ENCODE assay signal across 10 mouse cellular contexts in the genomic region with DNA sequence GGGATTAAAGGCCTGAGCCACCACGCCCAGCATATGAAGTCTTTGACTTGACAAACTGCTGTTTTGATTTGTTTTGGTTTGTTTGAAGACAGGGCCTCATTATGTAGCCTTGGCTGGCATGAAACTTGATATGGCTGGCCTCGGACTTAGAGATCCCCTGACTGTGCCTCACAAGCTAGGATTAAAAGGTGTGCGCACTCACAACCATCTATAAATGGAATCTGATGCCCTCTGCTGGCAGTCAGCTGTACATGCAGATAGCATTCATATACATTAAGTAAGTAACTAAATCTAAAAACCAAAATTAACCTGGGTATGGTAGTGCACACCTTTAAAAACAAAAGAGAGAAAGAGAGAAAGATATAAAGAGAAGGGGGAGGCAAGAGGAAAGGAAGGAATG. TPM values are rescaled to one million over a fixed set of nuclear protein-coding genes. Genes with fewer than 3 reads are reported as not detected.
DNase-seq lines count a peak whose midpoint lies in the region; ATAC-seq and TF ChIP-seq lines count a peak whose summit lies in the region.
"Had no signal": no experiment of that assay in that cellular context is flagged by ENCODE, and none has a peak within 500 bp of the region (broad histone marks: within the 10 kb centered on the region; RNA-seq: fewer than 3 reads in every experiment).

No protein-coding gene starts in this region.

- H3K4me3 ChIP-seq in midbrain, embryonic 11.5 days (ENCODE audit: low read depth, low read length), result no peak overlapping the region
- H3K4me3 ChIP-seq in midbrain, embryonic 15.5 days, result no peak overlapping the region
- H3K4me3 ChIP-seq in bone marrow macrophage, adult 2 months (ENCODE audit: insufficient read depth, low read length), result no peak overlapping the region
- H3K4me3 ChIP-seq: hindbrain, embryonic 12.5 days had no signal

- no peak overlapping the region for H3K27ac ChIP-seq in midbrain, embryonic 11.5 days (ENCODE audit: low read depth, low read length)
- H3K27ac ChIP-seq in midbrain, embryonic 15.5 days, result no peak overlapping the region
- H3K27ac ChIP-seq in bone marrow macrophage, adult 2 months (ENCODE audit: insufficient read depth, low read depth, low read length), result no peak overlapping the region
- H3K27ac ChIP-seq: hindbrain, embryonic 12.5 days had no signal

- no peak overlapping the region for H3K9ac ChIP-seq in midbrain, embryonic 11.5 days (ENCODE audit: low read length)
- no peak overlapping the region for H3K9ac ChIP-seq in midbrain, embryonic 15.5 days
- H3K9ac ChIP-seq: hindbrain, embryonic 12.5 days had no signal

- no peaks in the 10 kb centered on the region for H3K36me3 ChIP-seq in midbrain, embryonic 11.5 days (ENCODE audit: control insufficient read depth, insufficient read depth, low read length)
- H3K36me3 ChIP-seq in midbrain, embryonic 15.5 days (replicated peaks), result no peaks in the 10 kb centered on the region
- H3K36me3 ChIP-seq: hindbrain, embryonic 12.5 days had no signal

- H3K4me1 ChIP-seq in midbrain, embryonic 11.5 days (ENCODE audit: control insufficient read depth, insufficient read depth, low read length), result no peaks in the 10 kb centered on the region
- H3K4me1 ChIP-seq in midbrain, embryonic 15.5 days, result no peaks in the 10 kb centered on the region
- H3K4me1 ChIP-seq in bone marrow macrophage, adult 2 months (ENCODE audit: control insufficient read depth, insufficient read depth, low read length), result no peaks in the 10 kb centered on the region
- H3K4me1 ChIP-seq: hindbrain, embryonic 12.5 days had no signal

- peak; percentile 40; the same call in 1 of the 2 replicates for TF ChIP-seq CTCF in bone marrow macrophage, adult 2 months (IDR thresholded peaks at IDR 0.05; ENCODE audit: low read depth, low read length)

- ATAC-seq in midbrain, embryonic 11.5 days (ENCODE audit: low FRiP score), result no peak
- no peak for ATAC-seq in midbrain, embryonic 15.5 days (replicated peaks)

- TF ChIP-seq POLR2A in bone marrow macrophage, adult 2 months (IDR thresholded peaks at IDR 0.05; ENCODE audit: borderline replicate concordance, low read depth, low read length), result no peak

- no peaks in the 10 kb centered on the region for H3K9me3 ChIP-seq in midbrain, embryonic 11.5 days (ENCODE audit: control insufficient read depth, low read length)
- H3K9me3 ChIP-seq in midbrain, embryonic 15.5 days, result no peaks in the 10 kb centered on the region
- H3K9me3 ChIP-seq: hindbrain, embryonic 12.5 days had no signal

- peak; percentile 43 for DNase-seq in embryo, embryonic 10 days (ENCODE audit: low spot score)
- DNase-seq in embryo, embryonic 9.5 days (ENCODE audit: extremely low spot score), result no peak
- peak; percentile 88 for DNase-seq in midbrain, embryonic 11.5 days (ENCODE audit: low spot score, missing footprints)
- DNase-seq in lung, postnatal 14 days, result peak; percentile 15
- DNase-seq in yolk sac, embryonic 10.5 days (ENCODE audit: low spot score), result no peak
- DNase-seq in layer of hippocampus, adult 9-10 months (ENCODE audit: low spot score), result no peak
- DNase-seq: spleen, adult 18-20 months had no signal

- WGBS in midbrain, embryonic 11.5 days, result 52% methylated on average over 3 of the region's 3 CpGs
- WGBS in midbrain, embryonic 15.5 days, result 46% methylated on average over 3 of the region's 3 CpGs

- H3K4me2 ChIP-seq in midbrain, embryonic 11.5 days, result no peak overlapping the region
- H3K4me2 ChIP-seq in midbrain, embryonic 15.5 days, result no peak overlapping the region
- H3K4me2 ChIP-seq: hindbrain, embryonic 12.5 days had no signal

- no peaks in the 10 kb centered on the region for H3K27me3 ChIP-seq in midbrain, embryonic 11.5 days (ENCODE audit: control insufficient read depth, insufficient read depth, low read length)
- H3K27me3 ChIP-seq in midbrain, embryonic 15.5 days (replicated peaks), result no peaks in the 10 kb centered on the region
- H3K27me3 ChIP-seq: hindbrain, embryonic 12.5 days had no signal

RNA-seq across cellular contexts. Expression of gene Ooep, which starts 7.4 kb away (rescaled TPM):
- 1.4 and 1.8 TPM in 2 replicates for polyA plus RNA-seq in midbrain, embryonic 11.5 days (2014; fragmentation: Nextera tagmentation; extraction: Ambion mirVana)
- polyA plus RNA-seq in midbrain, embryonic 15.5 days (2015; fragmentation: Nextera tagmentation; extraction: Ambion mirVana), result 6.3 and 6.5 TPM in 2 replicates
- not detected in 2 replicates for polyA plus RNA-seq in bone marrow macrophage, adult 2 months (2012; ENCODE audit: insufficient read depth, insufficient read length, missing spikeins)

RNA-seq across cellular contexts. Expression of gene Ddx43, which starts 9.7 kb away (rescaled TPM):
- polyA plus RNA-seq in midbrain, embryonic 11.5 days (2014; fragmentation: Nextera tagmentation; extraction: Ambion mirVana), result 0.11 and 0.56 TPM in 2 replicates
- 0.41 and 0.47 TPM in 2 replicates for polyA plus RNA-seq in midbrain, embryonic 15.5 days (2015; fragmentation: Nextera tagmentation; extraction: Ambion mirVana)
- 0.25 TPM in 1 of 2 replicates, not detected in the other for polyA plus RNA-seq in bone marrow macrophage, adult 2 months (2012; ENCODE audit: insufficient read depth, insufficient read length, missing spikeins)

RNA-seq across cellular contexts. Expression of gene Dppa5a, which starts 17.9 kb away (rescaled TPM):
- 0.25 and 0.76 TPM in 2 replicates for polyA plus RNA-seq in midbrain, embryonic 11.5 days (2014; fragmentation: Nextera tagmentation; extraction: Ambion mirVana)
- polyA plus RNA-seq in midbrain, embryonic 15.5 days (2015; fragmentation: Nextera tagmentation; extraction: Ambion mirVana), result 5.6 and 6.3 TPM in 2 replicates
- not detected in 2 replicates for polyA plus RNA-seq in bone marrow macrophage, adult 2 months (2012; ENCODE audit: insufficient read depth, insufficient read length, missing spikeins)

RNA-seq across cellular contexts. Expression of gene Gsta2, which starts 30.3 kb away (rescaled TPM):
- not detected in 2 replicates for polyA plus RNA-seq in midbrain, embryonic 11.5 days (2014; fragmentation: Nextera tagmentation; extraction: Ambion mirVana)
- not detected in 2 replicates for polyA plus RNA-seq in midbrain, embryonic 15.5 days (2015; fragmentation: Nextera tagmentation; extraction: Ambion mirVana)
- not detected in 2 replicates for polyA plus RNA-seq in bone marrow macrophage, adult 2 months (2012; ENCODE audit: insufficient read depth, insufficient read length, missing spikeins)
- polyA plus RNA-seq: hindbrain, embryonic 12.5 days had no signal

RNA-seq across cellular contexts. Expression of gene Cgas, which starts 57.1 kb away (rescaled TPM):
- polyA plus RNA-seq in midbrain, embryonic 11.5 days (2014; fragmentation: Nextera tagmentation; extraction: Ambion mirVana), result 0.51 and 0.63 TPM in 2 replicates
- 0.68 and 0.80 TPM in 2 replicates for polyA plus RNA-seq in midbrain, embryonic 15.5 days (2015; fragmentation: Nextera tagmentation; extraction: Ambion mirVana)
- 8.0 and 9.9 TPM in 2 replicates for polyA plus RNA-seq in bone marrow macrophage, adult 2 months (2012; ENCODE audit: insufficient read depth, insufficient read length, missing spikeins)

Comparison
In these comparisons a context has a peak if more than half of its experiments do, and no peak if none do; other contexts are left out.
1. DNase-seq: peak in embryo, embryonic 10 days (single experiment), midbrain, embryonic 11.5 days (single experiment) and lung, postnatal 14 days (single experiment); none in embryo, embryonic 9.5 days (single experiment), yolk sac, embryonic 10.5 days (single experiment) and layer of hippocampus, adult 9-10 months (single experiment).